Mouse (Mus musculus) gastrocnemius, postnatal 10 days (tissue): ENCODE measurements around the gene Tgfb1i1. TPM values are rescaled to one million over a fixed set of nuclear protein-coding genes. Genes with fewer than 3 reads are reported as not detected.

Experiments
- DNase-seq: peaks from one replicate; pipeline ENCODE4 v3.0.0; 2021; ENCODE audit warnings: mixed read lengths
- microRNA-seq, 2 experiments: library from miRNA; unstranded; fragments of <30 nt; microRNA quantifications; one replicate each; pipeline ENCODE4 v1.2.0; 2021
- total RNA-seq, 2 experiments: library from RNA; stranded (reverse); gene quantifications; 2 replicates each; pipeline ENCODE4 v1.2.3; 2021

Gene Tgfb1i1
- total RNA-seq, 2 experiments from 2014 or later = 23.1 to 30.3 TPM

- DNase-seq = no peak
Measured at GRCm38 (mm10) chr7:128288923-128289544, 42.4 kb downstream of the Tgfb1i1 start.

- DNase-seq = no peak
Measured at GRCm38 (mm10) chr7:128294785-128295184, 48.2 kb downstream of the Tgfb1i1 start.

DNA sequence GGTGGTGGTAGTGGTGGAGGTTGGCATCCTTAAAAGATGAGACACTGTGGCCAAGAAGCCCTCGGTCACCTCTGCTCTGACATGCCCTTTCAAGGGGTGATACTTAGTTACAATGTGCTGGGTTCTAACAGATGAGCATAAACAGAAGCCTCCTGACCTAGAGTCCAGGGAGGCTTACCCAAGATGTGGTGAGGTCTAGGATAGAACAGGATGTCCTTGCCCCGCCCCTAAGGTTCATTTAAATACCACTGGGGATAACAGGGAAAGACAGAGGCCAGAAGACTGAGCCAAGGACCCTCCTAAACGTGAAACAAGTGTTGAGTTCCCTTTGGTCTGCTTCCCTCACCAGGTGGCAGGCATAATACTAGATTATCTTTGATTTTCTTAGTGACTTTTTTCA is 49.9 kb downstream of the Tgfb1i1 start:
- DNase-seq = no peak

GRCm38 (mm10) chr7:128297291-128297616 is 50.6 kb downstream of the Tgfb1i1 start:
- no peak for DNase-seq

GRCm38 (mm10) chr7:128297617-128298480 is 51.2 kb downstream of the Tgfb1i1 start, which contains the start of gene BC017158:
Gene BC017158, minus strand, starts transcription at chr7:128298170.
- DNase-seq = peak; percentile 59

GRCm38 (mm10) chr7:128298481-128299342 is 52.1 kb downstream of the Tgfb1i1 start:
- no peak for DNase-seq

- no peak for DNase-seq
Measured at GRCm38 (mm10) chr7:128300952-128301351, 54.3 kb downstream of the Tgfb1i1 start.

DNA sequence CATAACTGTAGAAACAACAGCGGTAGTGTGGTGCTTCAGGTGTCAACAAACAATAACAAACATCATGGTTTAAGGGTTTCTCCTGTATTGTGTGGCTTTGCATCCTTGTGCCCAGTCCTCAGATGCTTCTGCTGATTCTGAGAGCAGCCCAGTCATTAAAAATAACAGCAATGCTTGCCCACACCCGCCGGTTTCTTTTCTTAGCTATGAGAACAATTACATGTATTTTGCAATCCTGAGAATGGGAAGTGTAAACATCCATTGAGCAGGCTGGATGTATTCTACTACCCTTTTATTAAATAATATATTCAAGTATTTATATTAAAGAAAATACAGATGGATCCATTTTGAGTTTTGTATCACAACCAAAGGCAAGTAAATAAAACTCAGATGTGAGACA is 55.5 kb downstream of the Tgfb1i1 start:
- DNase-seq = no peak

DNA sequence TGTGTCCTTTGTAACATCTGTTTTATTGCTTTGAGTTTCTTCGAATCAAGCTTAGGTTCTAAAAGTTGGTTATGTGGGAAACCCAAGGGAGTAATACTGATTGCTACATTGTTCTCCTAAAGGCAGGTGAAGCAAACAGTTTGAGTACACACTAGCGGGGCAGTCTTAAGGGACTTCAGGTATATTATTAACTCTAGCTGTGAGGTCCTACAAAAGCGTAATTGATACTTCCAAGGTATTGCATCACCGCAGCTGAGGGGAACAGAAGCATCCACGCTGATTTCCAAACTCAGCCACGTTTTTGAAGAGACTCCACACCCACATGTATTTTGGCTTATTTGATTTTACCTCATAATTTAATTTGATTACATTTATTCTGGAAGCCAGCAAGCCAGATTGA is 57.6 kb downstream of the Tgfb1i1 start:
- no peak for DNase-seq

DNA sequence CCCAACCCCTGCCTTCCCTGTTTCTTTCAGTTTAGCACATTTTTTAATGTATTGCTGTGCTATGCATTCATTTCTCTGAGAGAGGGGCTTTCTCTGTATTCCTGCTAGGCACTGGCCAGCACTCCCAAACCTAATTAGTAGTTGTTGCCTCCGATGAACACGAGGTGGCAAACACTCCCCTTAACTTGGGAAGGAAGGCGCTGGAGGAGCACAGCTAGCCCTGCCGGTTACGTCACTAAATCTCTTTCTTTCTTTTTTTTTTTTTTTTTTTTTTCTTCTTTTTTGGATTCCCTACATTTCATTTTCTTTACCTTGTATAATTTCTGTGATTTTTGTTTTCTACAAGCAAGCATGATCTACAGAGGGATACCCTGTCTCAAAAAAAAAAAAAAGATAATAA is 58.3 kb downstream of the Tgfb1i1 start:
- peak; percentile 31 for DNase-seq

Small RNA genes lying within 50 kb of the gene (microRNA-seq; reads per million reads assigned to microRNA genes)
- 0 to 1.6 reads per million in 2 experiments for gene Mir3103

Other genes with a start within 250 kb of the Tgfb1i1 start
- 100 to 1,000 TPM; 238 to 256 TPM for gene Trim72, start 242.9 kb upstream of the Tgfb1i1 start, total RNA-seq
- gene Itgam, start 184.2 kb upstream of the Tgfb1i1 start, total RNA-seq = 1 to 10 TPM; 1.5 to 3.4 TPM
- gene Gm49368, start 184.1 kb upstream of the Tgfb1i1 start, total RNA-seq = not detected
- under 1 TPM; 0.09 to 0.18 TPM for gene Itgax, start 117.3 kb upstream of the Tgfb1i1 start, total RNA-seq
- under 1 TPM in 1 of 2 experiments, not detected in 1; 0.09 TPM for gene Itgad, start 92.4 kb upstream of the Tgfb1i1 start, total RNA-seq
- 100 to 1,000 TPM; 833 to 932 TPM for gene Cox6a2, start 40.4 kb upstream of the Tgfb1i1 start, total RNA-seq
- gene Armc5, start 9.5 kb upstream of the Tgfb1i1 start, total RNA-seq = 10 to 100 TPM; 10.7 to 14.7 TPM
- gene 9130023H24Rik, start 8.8 kb upstream of the Tgfb1i1 start, total RNA-seq = 1 to 10 TPM; 3.5 to 4.6 TPM
- gene Slc5a2, start 18.8 kb downstream of the Tgfb1i1 start, total RNA-seq = not detected
- gene BC017158, start 51.4 kb downstream of the Tgfb1i1 start, total RNA-seq = 10 to 100 TPM in 1 of 2 experiments, 1 to 10 TPM in 1; 7.0 to 11.9 TPM
- 10 to 100 TPM in 1 of 2 experiments, 1 to 10 TPM in 1; 9.8 to 10.3 TPM for gene Rgs10, start 171.9 kb downstream of the Tgfb1i1 start, total RNA-seq
- gene Tial1, start 214.9 kb downstream of the Tgfb1i1 start, total RNA-seq = 10 to 100 TPM; 49.4 to 65.1 TPM